Mouse (Mus musculus): Measurements from ENCODE around the gene Col27a1. TPM values are rescaled to one million over a fixed set of nuclear protein-coding genes. Genes with fewer than 3 reads are reported as not detected.

Gene Col27a1
- 1 to 10 TPM; 6.1 to 8.3 TPM for total RNA-seq (2021)
- long read RNA-seq, experiment 1, partial matches to known transcripts: 0 of 2 reads
- long read RNA-seq, experiment 1, other reads (novel, unspliced or antisense): 2 of 2 reads
- long read RNA-seq, experiment 2, partial matches to known transcripts: 0 of 1 reads
- long read RNA-seq, experiment 2, other reads (novel, unspliced or antisense): 1 of 1 reads

- DNase-seq: peak in 1 of 2 experiments; percentile 35
Measured at GRCm38 (mm10) chr4:63213907-63214621, at the start of gene Col27a1. Gene Col27a1, plus strand, starts transcription at chr4:63214004.

- no peak for DNase-seq
Measured at GRCm38 (mm10) chr4:63165636-63166035, 48.2 kb upstream of the Col27a1 start.

- no peak for DNase-seq
Measured at GRCm38 (mm10) chr4:63166323-63166722, 47.5 kb upstream of the Col27a1 start.

- no peak for DNase-seq
Measured at GRCm38 (mm10) chr4:63170061-63170460, 43.7 kb upstream of the Col27a1 start.

- no peak for DNase-seq
Measured at GRCm38 (mm10) chr4:63171122-63171521, 42.7 kb upstream of the Col27a1 start.

- no peak for DNase-seq
Measured at GRCm38 (mm10) chr4:63171969-63172685, 41.7 kb upstream of the Col27a1 start, which contains the start of gene Kif12. Gene Kif12, minus strand, starts transcription at chr4:63172131.

- DNase-seq: peak; percentile 66 to 75
Measured at GRCm38 (mm10) chr4:63181556-63181955, 32.2 kb upstream of the Col27a1 start.

GRCm38 (mm10) chr4:63186281-63186870, 27.4 kb upstream of the Col27a1 start:
- DNase-seq: no peak

GRCm38 (mm10) chr4:63191641-63192040, 22.2 kb upstream of the Col27a1 start:
- no peak for DNase-seq

- no peak for DNase-seq
Measured at GRCm38 (mm10) chr4:63194366-63194765, 19.4 kb upstream of the Col27a1 start.

- DNase-seq: peak; percentile 24 to 52
Measured at GRCm38 (mm10) chr4:63199366-63199765, 14.4 kb upstream of the Col27a1 start.

GRCm38 (mm10) chr4:63203874-63204273, 9.9 kb upstream of the Col27a1 start:
- DNase-seq: no peak

GRCm38 (mm10) chr4:63205583-63205982, 8.2 kb upstream of the Col27a1 start:
- DNase-seq: no peak

GRCm38 (mm10) chr4:63215185-63215992, 1.6 kb downstream of the Col27a1 start:
- peak; percentile 86 to 91 for DNase-seq

GRCm38 (mm10) chr4:63215993-63216531, 2.3 kb downstream of the Col27a1 start:
- DNase-seq: peak; percentile 48 to 67

- DNase-seq: no peak
Measured at GRCm38 (mm10) chr4:63216566-63216965, 2.8 kb downstream of the Col27a1 start.

GRCm38 (mm10) chr4:63217513-63217912, 3.7 kb downstream of the Col27a1 start:
- no peak for DNase-seq

- no peak for DNase-seq
Measured at GRCm38 (mm10) chr4:63219059-63219458, 5.3 kb downstream of the Col27a1 start.

- no peak for DNase-seq
Measured at GRCm38 (mm10) chr4:63219635-63220034, 5.8 kb downstream of the Col27a1 start.

GRCm38 (mm10) chr4:63221096-63221958, 7.5 kb downstream of the Col27a1 start:
- DNase-seq: peak in 1 of 2 experiments; percentile 50
